Mouse (Mus musculus): ENCODE data around the gene Ckmt2. TPM values are rescaled to one million over a fixed set of nuclear protein-coding genes. Genes with fewer than 3 reads are reported as not detected.

The Ckmt2 gene
- total RNA-seq, 2 experiments from 2014 or later: not detected

DNA sequence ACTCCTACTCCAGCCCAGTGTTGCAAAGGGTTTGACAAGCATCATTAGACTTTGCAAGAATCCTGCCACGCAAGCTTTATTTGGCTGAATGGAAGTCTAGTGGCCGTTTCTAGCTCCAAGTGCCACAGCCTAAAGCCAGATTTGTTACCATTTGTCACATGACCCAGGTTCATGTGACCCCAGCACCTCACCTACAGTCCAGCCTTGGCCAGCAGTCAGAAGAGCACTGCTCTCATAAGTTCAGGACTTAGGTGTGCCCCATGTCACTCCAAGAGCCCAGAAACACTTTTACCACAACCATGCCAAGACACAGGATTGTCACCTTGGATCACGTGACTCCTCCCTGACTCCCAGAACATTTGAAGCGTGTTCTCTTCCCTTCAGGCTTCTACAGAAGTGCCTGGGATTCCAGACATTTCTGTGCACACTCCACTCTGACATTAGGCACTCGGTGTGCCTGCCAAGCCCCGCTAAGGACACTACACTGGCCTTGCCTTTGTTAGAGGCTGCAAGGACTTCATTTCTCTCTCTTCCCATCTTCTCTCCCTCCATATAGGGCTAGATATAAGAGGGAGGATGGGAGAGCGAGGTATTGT lies 2.9 kb downstream of the Ckmt2 start:
- DNase-seq (ENCODE audit: low spot score in 2 of 2): no peak

GRCm38 (mm10) chr13:91868577-91868976 lies 8.1 kb downstream of the Ckmt2 start:
- DNase-seq (ENCODE audit: low spot score in 2 of 2): no peak

- no peak for DNase-seq (ENCODE audit: low spot score in 2 of 2)
Measured at GRCm38 (mm10) chr13:91858835-91859234, 17.9 kb downstream of the Ckmt2 start.

DNA sequence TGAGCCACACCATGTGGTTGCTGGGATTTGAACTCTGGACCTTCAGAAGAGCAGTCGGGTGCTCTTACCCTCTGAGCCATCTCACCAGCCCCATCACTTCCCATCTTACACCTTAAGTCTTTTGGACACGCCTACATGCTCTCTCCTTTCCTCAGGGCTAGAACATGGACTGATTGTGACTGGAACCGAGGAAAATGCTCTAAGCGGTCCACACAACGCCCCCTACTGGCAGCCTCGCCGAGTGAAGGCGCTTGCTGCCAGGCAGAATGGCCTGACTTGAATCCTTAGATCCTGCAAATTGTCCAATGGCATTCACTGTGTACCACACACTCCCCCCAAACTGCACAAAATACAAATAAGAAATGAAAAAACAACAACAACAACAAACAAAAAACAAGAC lies 19.3 kb downstream of the Ckmt2 start:
- no peak for DNase-seq (ENCODE audit: low spot score in 2 of 2)

DNA sequence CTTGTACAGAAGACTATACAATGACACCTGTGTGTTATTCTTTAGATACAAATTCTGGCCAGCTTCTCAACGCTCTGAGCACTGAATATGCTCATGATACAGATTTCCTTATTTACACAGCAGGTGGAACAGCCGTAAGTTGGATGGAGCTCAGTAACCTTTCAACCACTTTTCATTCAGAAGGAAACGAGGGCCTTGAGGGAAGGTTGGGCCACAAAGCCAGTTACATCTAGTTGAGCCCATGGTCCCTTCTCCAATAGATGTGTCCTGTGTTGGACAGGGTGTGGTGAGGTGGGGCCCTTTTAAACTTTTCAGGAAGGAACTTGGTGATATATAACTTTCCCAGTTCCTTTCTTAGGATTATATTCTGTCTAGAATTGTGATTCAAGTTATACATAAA lies 22.3 kb downstream of the Ckmt2 start:
- DNase-seq (ENCODE audit: low spot score in 2 of 2): no peak

- no peak for DNase-seq (ENCODE audit: low spot score in 2 of 2)
Measured at GRCm38 (mm10) chr13:91827876-91828275, 48.8 kb downstream of the Ckmt2 start.

- no peak for DNase-seq (ENCODE audit: low spot score in 2 of 2)
Measured at GRCm38 (mm10) chr13:91826066-91826465, 50.6 kb downstream of the Ckmt2 start.

DNA sequence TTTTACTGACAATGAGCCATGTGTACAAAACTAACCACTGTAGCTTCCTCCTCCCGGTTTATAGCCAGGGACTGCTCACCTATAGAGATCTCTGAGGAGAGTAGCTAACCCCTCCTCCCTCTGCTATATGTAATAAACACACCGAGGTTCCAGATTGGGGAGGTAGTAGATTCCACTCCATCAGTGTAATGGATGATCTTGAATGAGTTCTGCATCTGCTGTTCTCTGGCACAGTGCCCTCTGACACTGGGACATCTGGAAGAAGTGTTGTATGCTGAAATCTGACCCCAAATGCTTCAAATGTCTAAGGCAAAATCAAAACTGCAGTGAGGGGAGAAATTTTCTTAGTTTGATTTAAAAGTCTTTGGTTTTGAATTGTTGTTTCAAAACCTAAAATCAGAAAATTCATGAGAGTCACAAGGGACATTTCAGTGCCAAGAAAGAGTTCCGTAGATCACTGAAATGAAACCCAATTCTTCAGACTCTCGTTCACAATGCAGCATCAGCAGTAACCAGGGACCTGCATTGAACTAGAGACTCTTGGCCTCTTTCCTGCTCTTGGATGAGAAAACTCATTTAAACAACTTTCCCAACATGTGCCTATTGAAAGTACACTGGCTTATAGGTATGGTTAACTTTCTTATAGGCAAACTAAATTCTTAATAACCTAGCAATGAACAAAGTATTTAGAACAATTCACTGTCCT lies 51.7 kb downstream of the Ckmt2 start:
- no peak for DNase-seq (ENCODE audit: low spot score in 2 of 2)

GRCm38 (mm10) chr13:91823735-91824134 lies 53.0 kb downstream of the Ckmt2 start:
- DNase-seq (ENCODE audit: low spot score in 2 of 2): no peak

DNA sequence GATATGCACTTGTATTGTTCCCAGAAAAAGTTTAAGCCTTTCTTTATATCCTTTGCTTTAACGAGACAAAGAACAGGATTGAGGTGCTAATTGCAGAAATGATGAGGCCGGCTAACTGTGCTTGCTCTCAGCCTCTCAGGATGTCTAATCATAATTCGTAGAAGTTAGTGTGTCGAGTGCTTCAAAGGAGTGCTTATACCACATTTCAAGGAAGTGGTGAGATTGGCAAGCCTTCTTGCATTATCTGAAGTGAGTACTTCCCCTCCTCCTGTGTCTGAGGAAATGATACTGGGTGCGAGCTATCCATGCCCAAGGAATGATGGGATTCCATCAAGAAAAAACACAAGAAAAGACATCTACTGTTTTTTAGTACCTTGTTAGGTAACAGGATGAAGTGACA lies 62.0 kb downstream of the Ckmt2 start:
- no peak for DNase-seq (ENCODE audit: low spot score in 2 of 2)

GRCm38 (mm10) chr13:91809476-91809875 lies 67.2 kb downstream of the Ckmt2 start:
- no peak for DNase-seq (ENCODE audit: low spot score in 2 of 2)

- no peak for DNase-seq (ENCODE audit: low spot score in 2 of 2)
Measured at GRCm38 (mm10) chr13:91807874-91808575, 68.7 kb downstream of the Ckmt2 start.

DNA sequence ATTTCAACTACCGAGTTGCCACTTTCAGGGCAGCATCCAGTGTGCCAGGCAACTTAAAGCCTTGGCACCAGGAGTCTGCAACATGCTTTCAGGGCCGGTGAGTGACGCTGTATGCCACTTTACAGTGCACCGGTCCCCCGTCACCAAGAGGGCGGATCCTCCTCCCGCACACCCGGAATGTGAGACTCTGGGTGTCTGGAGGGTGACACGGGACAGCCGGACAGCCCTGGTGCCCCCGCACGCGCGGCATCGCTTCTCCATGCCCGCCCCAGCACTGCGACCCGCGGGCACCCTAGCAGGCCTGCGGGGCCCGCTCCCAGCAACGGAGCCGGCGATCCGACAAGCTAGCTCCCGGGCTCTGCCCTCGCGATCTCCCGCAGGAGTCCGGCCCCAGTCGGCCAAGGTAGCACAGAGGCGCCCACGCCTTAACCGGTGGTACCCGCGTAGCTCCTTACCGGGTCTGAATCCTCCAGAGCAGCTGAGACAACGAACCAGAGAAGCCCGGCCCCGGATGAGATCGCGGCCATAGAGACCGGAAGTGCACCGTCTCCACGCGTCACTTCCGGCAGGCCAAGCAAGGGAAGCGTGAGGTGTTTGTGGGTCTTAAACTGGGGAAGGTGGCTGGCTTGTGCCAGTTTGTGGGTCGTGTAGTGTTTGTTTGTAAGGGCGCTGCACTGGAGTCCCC lies 69.4 kb downstream of the Ckmt2 start, which contains the start of gene Zcchc9:
TSS of gene Zcchc9 (minus strand) at position 551 of the 685 bp plus-strand sequence.
- DNase-seq (ENCODE audit: low spot score in 2 of 2): peak; percentile 86 to 93

Other genes with a start within 250 kb of the Ckmt2 start
- gene Acot12, start 135.4 kb downstream of the Ckmt2 start, total RNA-seq (2021): under 1 TPM in 1 of 2 experiments, not detected in 1; 0.16 TPM
- gene Zcchc9, start 69.2 kb downstream of the Ckmt2 start, total RNA-seq (2021): 10 to 100 TPM; 16.0 to 17.0 TPM

Data from left cerebral cortex, adult 18-20 months (tissue).